Mouse (Mus musculus): ENCODE measurements around the gene Atp6v0a2.

Atp6v0a2 gene

GRCm38 (mm10) chr5:124637300-124637699 lies 8.9 kb downstream of the Atp6v0a2 start:
- no peak for DNase-seq (ENCODE audit: low spot score)

DNA sequence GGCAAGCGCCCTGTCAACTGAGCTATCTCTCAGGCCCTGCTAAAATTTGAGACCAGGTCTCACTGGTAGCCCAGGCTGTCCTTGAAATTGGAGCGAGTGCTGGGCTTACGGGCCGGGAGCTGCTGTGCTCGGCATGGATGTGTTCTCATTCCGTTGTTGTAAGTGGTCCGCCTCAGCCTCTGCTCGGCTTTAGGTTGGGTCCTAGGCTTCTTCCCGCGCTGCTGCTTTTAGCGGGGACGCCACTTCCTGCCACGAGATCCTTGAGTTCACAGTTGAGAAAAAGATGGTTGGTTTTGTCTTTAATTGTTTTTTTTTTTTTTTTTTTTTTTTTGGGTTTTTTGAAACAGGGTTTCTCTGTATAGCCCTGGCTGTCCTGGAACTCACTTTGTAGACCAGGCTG lies 9.5 kb downstream of the Atp6v0a2 start:
- no peak for DNase-seq (ENCODE audit: low spot score)

DNA sequence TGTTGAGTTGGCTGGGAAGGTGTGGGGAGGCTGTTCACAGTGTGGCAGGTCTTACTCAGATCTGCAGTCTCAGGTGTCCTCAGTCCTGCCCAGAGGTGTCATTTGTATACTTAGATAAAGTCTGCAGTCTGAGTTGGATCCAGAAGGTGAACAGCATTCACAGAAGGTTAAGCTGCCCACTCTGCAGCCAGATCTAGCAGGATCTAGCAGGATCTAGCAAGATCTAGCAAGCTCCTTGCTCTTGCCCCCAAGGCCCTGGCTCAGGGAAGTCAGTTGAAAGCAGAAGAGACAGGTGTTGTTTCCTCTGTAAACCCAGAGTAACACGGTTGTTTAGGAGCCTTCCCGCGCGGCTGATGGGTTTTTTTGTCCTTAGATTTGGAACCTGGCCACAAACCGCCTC lies 85.4 kb downstream of the Atp6v0a2 start:
- DNase-seq (ENCODE audit: low spot score): no peak

GRCm38 (mm10) chr5:124715135-124715534 lies 86.8 kb downstream of the Atp6v0a2 start:
- DNase-seq (ENCODE audit: low spot score): no peak

DNA sequence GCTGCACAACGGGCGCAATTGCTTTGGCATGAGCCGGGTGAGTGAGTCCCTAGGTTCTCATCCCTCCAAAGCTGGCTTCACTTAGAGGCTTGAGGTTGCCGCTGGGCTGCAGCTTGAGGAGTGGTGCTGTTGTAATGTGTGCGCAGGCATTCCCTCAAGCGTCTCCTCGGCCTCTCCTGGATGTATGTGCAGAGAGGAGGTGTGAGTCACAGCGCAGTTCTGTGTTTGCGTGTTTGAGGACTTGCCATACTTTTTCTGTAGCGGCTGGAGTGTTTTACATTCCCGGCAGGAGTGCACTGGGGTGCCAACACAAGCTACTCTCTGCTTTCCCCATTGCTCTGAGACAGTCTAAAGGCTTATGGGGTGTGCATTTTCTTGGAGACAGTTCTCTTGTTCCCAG lies 89.6 kb downstream of the Atp6v0a2 start:
- DNase-seq (ENCODE audit: low spot score): no peak

DNA sequence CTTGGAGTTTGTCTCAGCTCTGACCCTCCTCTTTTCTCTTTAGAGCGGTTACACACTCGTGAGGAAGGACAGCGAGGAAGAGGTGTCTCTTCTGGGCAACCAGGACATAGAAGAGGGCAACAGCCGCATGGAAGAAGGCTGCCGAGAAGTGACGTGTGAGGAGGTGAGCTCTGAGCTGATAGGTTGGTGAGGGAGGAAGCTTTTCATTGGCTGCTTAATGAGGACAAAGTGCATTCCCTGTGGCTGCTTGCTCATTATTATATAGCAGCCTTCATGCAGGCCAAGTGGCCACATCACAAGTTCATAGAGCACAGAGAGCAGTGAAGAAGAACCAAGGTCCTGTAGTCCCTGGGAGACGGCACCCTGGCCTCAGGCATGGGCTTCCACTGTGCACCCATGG lies 90.0 kb downstream of the Atp6v0a2 start:
- no peak for DNase-seq (ENCODE audit: low spot score)

- no peak for DNase-seq (ENCODE audit: low spot score)
These were observed 94.7 kb downstream of the Atp6v0a2 start for GRCm38 (mm10) chr5:124723125-124723524.

DNA sequence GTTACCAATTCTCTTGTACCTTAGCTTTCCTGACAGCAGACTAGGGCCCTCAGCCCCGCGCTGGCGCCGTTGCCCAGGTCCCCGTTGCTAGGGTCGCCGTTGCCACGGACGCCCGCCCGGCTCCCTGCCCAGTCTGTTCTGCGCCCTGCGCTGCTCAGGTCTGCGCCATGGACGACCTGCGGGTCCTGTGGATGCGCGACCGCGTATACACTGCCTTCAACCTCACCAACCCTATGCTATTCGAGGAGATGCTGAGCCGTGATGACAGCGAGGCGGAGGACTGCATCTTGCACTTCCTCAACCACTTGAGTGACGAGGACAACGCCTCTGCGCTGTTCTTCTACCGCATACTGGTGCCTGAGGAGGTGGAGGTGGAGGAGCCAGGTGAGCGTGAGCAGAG lies 96.6 kb downstream of the Atp6v0a2 start, which contains the start of gene Dnah10:
Gene Dnah10, plus strand, starts transcription at position 89 of the 400 bp plus-strand sequence.
- DNase-seq (ENCODE audit: low spot score): no peak

- DNase-seq (ENCODE audit: low spot score): no peak
These were observed 101.4 kb downstream of the Atp6v0a2 start for GRCm38 (mm10) chr5:124729662-124730206.

DNA sequence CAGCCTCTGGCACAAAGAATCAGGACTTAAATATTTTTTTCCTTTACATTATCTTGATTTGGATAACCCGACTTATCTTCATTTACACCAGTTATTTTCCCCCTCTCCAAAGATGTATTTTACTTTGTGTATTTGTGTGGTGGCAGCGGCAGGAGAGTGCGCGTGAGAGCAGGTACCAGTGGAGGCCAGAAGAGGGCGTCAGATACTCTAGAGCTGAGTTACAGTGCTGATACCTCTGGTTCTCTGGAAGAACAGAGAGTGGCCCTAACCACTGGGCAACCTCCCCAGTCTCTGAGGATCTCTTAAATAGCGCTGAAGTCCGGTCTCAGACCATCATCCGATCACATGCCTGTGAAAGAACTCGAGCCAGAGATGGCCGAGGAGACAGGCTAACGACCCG lies 105.6 kb downstream of the Atp6v0a2 start:
- no peak for DNase-seq (ENCODE audit: low spot score)

- DNase-seq (ENCODE audit: low spot score): no peak
These were observed 113.7 kb downstream of the Atp6v0a2 start for GRCm38 (mm10) chr5:124741898-124742599.

- DNase-seq (ENCODE audit: low spot score): no peak
These were observed 115.5 kb downstream of the Atp6v0a2 start for GRCm38 (mm10) chr5:124743841-124744240.

DNA sequence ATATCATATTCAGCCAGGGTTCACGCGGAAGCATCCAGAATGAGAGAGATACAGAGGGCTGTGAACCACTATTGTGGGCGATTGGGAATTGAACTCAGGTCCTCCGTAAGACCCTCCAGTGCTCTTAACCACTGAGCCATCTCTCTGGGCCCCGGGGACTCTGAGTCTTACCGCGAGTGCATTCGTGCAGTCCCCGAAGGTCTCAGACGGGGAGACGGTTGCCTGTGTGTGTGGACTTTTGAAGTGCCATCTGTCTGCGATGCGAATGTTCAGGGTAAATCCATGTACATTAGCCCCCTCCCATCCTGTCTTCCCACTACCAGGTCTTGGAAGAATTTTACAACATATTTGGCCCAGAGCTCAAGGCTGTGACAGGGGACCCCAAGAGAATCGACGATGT lies 117.8 kb downstream of the Atp6v0a2 start:
- DNase-seq (ENCODE audit: low spot score): no peak

DNA sequence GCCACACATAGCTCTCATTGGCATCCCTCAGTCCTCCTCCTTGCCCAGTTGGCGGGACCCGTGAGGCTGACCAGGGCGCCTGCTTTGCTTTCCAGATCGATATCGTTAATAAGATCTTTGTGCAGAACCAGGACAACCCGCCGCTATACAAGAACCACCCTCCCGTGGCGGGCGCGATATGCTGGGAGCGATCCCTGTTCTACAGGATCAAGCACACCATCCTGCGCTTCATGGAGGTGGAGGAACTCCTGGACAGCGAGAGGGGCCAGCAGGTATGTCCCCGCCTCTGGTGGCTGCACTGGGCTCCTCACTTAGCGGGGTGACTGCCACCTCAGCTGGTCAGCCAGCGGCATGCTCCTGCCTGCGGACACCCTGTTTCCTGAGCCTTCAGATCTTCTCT lies 119.9 kb downstream of the Atp6v0a2 start:
- DNase-seq (ENCODE audit: low spot score): no peak

- no peak for DNase-seq (ENCODE audit: low spot score)
These were observed 123.3 kb downstream of the Atp6v0a2 start for GRCm38 (mm10) chr5:124751656-124752055.

DNA sequence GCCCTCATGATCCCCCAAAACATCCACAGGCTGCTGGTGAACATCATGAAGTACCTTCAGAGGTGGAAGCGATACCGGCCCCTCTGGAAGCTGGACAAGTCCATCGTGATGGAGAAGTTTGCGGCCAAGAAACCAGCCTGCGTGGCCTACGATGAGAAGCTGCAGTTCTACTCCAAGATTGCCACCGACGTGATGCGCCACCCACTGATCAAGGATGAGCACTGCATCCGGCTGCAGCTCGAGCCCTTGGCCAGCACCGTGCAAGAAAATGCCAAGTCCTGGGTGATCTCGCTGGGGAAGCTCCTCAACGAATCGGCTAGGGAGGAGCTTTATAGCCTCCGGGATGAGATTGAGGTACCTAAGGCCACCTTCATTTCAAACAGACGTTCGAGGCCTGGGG lies 132.6 kb downstream of the Atp6v0a2 start:
- no peak for DNase-seq (ENCODE audit: low spot score)

- DNase-seq (ENCODE audit: low spot score): no peak
These were observed 133.4 kb downstream of the Atp6v0a2 start for GRCm38 (mm10) chr5:124761787-124762186.
